Mouse (Mus musculus) spleen, postnatal 36 days (tissue): ENCODE measurements around the gene Gal3st1.

Experiments used
- DNase-seq, 2 experiments: peaks; one replicate each; pipeline ENCODE4 v3.0.0; 2022; ENCODE audit warnings: low spot score in 2 of 2, mixed read lengths in 1 of 2

The Gal3st1 gene

DNA sequence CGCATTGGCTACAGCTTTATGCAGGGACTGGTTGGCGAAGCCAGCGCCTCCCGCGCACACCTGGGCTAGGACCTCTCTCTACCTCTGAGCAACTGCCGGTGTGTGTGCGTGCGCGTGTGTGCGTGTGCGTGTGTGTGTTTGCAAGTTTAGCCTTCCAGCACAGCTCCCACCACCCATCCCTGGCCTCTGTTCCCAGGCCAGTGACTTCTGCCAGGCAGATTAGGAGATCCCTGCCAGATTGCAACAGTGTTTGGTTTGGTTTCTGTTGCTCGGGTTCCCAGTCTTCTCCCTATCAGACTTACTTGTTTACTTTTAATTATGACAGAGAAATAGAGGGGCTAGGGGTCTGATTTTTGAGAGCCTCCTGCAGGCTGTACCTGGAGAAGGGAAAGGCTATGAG, 48.5 kb downstream of the Gal3st1 start:
- DNase-seq: no peak

DNA sequence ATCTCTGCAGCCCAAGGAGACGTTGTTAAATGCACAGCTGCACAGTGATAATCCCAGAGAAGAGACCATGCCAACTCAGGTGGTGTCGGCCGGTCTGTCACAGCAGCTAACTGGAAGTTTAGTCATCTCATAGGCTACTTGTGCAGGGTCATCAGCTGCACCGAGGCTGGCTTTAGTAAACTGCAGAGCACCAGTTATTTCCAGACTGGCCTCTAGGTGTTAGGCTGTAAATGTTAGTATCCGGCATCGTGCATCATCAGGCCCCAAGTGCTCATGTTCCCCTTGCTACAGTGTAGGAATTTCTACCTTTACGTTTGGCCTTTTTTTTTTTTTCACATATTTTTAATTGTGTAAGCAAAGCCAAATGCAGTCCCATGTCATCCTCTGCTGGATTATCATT, 50.0 kb downstream of the Gal3st1 start:
- DNase-seq: no peak

DNA sequence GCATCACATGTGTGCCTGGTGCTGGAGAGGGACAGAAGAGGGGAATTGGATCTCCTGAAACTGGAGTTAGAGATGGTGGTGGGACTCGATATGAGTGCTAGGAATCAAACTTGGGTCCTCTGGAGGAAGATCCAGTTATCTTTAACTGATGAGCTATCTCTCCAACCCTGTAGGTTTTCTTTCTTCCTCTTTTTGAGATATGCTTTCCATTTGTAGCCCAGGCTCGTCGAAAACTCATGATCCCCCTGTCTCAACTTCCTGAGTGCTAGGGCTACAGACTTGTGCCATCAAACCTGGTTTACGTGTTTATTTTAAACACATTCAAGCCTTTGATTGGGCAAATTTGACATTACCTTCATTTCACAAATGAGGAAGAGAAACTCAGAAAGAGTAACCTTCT, 50.7 kb downstream of the Gal3st1 start:
- no peak for DNase-seq

DNA sequence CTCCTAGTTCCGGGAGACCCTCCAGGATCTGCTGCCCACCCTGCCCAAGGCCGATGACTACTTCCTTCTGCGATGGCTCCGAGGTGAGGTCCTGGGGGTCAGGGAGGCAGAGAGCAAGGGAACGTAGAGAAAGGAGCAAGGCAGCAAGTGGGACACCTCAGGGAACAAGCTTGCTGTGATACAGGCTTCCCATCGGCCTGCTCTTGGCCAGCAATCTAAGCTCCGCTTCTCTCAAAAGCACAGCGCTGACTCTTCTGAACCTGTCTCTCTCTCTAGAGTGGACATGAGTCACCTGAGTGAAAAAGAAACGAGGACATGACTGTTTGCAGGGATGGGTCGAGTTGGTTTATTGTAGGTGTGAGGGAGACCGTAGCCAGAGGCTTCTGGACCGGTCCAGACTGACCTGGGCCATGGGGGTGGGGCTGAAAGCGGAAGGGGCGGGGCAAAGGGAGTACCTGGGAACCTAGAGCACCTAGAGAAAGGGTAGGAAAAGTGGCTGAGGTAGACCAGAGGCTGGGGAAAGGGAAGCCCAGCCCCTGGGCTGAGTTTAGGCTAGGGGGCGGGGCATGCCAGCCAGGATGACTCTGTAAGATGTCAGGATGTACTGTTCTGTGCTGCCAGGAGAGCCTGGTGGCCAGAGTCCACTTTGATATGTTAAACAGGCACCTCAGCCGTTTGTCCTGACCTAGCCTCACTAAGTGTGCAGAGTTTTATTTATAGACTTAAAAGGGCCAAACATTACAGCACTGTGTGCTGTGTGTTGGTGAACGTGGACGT, 51.9 kb downstream of the Gal3st1 start:
- no peak for DNase-seq

DNA sequence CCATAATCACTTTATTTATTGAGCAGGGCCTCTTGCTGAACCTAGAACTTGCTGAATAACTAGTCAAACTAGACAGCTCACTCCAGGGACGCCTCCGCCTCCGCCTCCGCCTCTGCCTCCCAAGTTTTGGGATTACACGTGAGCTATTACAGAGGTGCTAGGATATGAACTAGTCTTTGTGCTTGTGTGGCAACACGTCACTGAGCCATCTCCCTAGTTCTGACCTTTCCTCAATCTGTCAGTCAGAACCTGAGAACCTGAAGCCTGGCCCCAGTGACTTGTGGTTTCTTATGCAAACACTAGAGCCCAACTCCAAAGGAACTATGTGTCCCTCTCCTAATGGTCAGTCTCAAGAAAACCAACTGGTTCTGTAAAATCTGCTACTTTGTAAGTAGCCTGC, 52.5 kb downstream of the Gal3st1 start:
- DNase-seq: no peak

DNA sequence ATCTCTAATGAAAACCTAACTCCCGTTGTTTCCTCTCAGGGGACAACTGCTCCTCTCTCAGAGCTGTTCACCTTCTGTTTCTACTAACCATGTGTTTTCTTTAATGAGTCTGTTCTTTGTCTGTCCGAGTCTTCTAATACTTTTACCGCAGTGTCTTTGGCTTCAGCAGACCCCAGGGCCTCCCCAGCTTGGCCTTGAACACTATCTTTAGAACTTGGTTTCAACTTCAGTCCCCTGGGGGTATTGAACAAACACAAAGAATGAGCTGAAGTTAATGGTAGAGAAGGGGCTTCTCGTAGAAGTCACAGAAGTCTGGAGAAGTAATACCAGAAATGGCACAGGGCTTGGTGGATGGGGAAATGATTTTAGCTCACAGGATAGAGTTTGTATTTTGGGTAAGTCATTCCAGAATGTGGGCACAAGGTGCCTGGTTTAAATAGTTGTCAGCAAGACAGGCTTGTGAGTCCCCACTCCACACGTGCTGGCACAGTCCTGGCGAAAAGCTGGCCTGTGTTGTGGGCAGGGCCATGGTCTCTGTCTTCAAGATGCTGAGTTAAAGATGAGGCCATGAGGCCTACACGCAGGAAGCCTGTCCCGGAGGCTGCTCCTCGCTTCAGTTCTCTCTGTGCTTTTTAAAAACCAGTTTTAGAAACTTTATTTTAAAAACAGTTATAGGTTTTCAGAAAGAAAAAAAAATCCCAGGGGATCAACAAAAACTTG, 53.1 kb downstream of the Gal3st1 start:
- DNase-seq: no peak

DNA sequence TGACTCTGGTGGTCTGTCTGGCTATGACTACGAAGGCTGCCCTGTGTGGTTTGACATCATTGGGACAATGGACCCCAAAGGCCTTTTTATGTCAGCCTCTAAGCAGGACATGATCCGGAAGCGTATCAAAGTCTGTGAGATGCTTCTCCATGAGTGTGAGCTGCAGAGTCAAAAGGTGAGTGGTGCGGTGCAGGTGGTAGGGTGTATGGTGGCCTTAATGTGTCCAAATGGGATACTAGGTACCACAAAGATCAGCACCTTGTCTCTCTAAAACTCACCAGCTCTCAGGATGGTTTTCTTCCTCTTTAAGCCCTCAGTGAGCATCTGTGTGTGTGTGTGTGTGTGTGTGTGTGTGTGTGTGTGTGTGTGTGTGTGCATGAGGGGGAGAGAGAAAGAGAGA, 56.5 kb downstream of the Gal3st1 start:
- no peak for DNase-seq

DNA sequence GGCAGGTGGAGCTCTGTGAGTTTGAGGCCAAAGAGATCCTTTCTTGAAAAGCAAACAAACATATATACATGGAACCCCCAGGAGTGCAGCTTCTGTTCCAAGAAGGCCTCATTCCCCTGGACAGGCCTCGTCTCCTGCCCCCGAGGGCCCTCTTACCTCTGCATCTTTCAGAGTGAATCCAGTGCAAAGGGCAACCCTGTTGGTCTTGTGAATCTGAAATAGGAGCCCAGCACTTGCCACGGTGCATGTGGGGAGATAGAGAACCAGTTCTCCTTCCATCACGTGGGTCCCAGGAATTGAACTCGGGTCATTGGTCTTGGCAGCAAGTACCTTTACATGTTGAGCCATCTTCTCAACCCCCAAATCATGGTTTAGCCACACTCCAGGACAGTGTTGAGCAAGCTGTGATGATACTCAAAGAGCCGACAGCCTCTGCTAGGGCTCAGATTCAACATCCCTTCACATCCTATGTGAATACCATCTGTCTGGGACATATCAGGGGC, 57.7 kb downstream of the Gal3st1 start:
- no peak for DNase-seq

DNA sequence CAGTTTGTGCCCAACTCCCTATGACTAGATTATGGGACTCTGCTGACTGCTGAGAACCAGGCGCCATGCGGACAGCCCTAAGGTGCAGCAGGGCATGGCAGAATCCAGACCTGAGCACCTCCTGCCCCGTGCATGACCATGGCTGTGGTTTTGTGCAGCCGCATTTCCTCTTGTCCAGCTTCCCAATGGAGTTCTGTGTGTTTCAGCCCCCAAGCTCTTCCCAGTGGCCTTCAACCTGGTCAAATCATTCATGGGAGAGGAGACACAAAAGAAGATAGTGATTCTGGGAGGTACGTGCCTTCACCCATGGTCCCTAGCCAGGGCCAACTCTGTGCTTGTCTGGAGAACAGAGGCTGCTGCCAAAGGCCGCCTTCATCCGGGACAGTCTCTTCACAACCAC, 59.6 kb downstream of the Gal3st1 start:
- DNase-seq: no peak

DNA sequence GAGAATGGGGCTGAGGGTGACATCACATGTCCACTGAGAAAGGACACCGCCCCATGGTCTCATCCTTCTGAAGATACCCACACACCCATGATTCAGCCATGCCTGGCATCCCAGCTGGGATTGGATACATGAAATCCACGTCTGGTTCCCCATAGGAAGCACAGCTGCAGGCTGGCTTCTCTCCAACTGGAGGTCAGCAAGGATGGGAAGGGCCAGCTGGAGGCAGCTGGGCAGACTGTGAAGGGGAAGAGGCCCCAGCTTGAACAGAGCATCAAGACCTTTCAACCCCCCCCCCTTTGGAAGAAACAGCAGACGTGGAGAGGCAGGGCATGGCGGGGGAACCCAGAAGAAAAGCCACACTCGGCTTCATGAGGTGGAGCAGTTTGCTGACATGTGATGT, 63.1 kb downstream of the Gal3st1 start:
- no peak for DNase-seq

DNA sequence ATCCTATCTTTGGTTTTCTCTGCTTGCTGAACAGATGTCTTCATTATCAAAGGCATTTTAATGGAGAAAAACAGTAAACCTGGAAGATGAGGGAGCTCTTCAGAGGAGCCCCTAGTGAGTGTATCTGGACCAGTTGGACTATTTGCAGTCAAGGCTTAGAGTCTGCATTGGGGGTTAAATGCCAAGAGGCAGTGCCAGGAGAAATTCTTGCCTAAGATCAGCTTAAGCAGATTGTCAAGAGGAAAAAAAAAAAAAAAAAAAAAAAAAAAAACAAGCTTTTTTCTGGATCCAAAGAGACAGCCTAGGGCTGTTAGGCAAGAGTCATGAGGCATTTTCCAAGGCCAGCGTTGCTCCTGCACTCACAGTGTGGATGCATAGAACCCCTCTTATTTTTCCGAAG, 64.3 kb downstream of the Gal3st1 start:
- DNase-seq: no peak

DNA sequence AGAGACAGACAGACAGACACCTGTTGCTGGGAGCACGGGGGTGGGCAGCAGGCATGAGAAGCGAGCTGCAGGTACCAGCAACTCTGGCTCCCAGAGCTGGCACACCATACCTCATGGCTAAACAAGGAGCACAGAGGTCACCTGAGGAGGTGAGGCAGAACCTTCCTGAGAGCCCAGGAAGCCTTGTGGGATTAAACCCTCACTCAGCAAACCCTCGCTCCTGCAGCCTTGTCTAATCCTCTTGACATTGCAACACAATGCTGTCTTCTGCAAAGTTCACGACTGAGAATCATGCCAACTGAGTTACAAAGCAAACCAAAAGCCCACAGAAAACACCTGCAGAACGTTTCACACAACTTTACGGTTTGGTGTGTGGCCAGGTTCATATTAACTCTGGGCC, 65.0 kb downstream of the Gal3st1 start:
- DNase-seq: no peak
